Mouse (Mus musculus): Measurements from ENCODE around the gene Phf10. TPM values are rescaled to one million over a fixed set of nuclear protein-coding genes. Genes with fewer than 3 reads are reported as not detected.
"Not testable (repeated sequence)": the region's sequence is repeated elsewhere in the genome, so short reads cannot be mapped to it uniquely, and the experiment has no call there.

The Phf10 gene
- 18.5 and 23.4 TPM in 2 replicates for polyA plus RNA-seq (2012; rRNA removed)

DNA sequence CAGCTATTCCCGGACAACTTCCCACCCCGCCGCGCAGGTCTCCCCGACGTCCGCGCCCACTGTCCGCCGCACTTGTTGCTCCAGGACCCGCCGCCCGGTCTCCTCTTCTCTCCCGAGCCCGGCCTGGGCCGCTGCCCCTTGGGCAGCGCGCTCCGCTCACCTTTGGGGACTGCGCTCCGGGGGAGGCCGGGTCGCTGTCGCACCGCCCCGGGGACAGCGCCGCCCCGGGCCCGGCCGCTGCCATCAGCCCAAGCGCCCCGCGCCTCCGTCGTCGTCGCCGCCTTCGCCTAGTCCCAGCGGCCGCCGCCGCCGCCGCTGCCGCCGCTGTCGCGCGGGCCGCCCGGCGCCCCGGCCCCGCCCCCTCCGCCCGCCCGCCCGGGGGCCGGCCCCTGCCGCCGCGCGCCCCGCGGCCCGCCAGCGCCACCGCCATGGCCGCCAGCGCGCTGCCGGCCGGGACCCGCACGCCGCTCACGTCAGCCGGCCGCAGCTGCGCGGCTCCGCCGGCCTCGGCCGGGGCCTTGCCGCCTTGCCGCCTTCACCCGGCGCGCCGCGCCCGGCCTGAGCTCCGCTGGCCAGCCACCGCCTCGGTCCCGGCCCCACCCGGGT lies at the start of gene Phf10:
TSS of gene Phf10 (minus strand) at position 323 of the 606 bp plus-strand sequence.
- WGBS: 9% methylated on average over 67 of the region's 100 CpGs
- H3K4me1 ChIP-seq (ENCODE audit: control insufficient read depth, insufficient read depth, low read length); H3K36me3 ChIP-seq (ENCODE audit: control insufficient read depth, insufficient read depth, low read length); H3K27me3 ChIP-seq (replicated peaks; ENCODE audit: control insufficient read depth, insufficient read depth, low read length): not testable (repeated sequence)
- Histone ChIP-seq H3K4me3 (ENCODE audit: insufficient read depth, low read depth, low read length) (peak within 1 kb of the TSS; percentile 99), H3K27ac (ENCODE audit: insufficient read depth, low read depth, low read length) (peak within 1 kb of the TSS; percentile 75; the same call in 1 of the 2 replicates)
- DNase-seq: peak; percentile 42

- H3K4me3 ChIP-seq (ENCODE audit: insufficient read depth, low read depth, low read length); DNase-seq; H3K36me3 ChIP-seq (ENCODE audit: control insufficient read depth, insufficient read depth, low read length); H3K27me3 ChIP-seq (replicated peaks; ENCODE audit: control insufficient read depth, insufficient read depth, low read length); H3K4me1 ChIP-seq (ENCODE audit: control insufficient read depth, insufficient read depth, low read length); H3K27ac ChIP-seq (ENCODE audit: insufficient read depth, low read depth, low read length): not testable (repeated sequence)
- no CpG with 5 or more reads among the region's 60 CpGs for WGBS
These were observed 48.8 kb upstream of the Phf10 start, which contains the start of gene Gm3435 for GRCm38 (mm10) chr17:15009706-15010413. TSS of gene Gm3435 (plus strand) at chr17:15010176.

DNA sequence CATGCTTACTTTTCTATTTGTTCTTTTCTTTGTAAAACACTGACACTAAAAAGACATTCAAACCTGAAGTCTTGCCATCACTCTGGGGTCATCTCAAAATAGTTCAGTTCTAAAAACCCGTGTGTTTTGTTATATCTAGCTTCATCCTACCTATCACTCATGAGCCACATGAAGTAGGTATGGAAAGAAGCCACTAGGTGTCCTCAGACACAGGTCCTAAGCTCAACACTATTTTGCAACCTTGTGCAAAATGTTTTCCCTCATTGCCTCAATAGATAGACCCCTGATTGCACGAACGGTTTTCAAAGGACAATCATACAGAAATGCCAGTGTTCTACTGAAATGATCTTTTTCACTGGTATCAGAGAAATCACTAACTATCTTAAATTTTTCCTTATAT lies 48.0 kb upstream of the Phf10 start:
- not testable (repeated sequence) for H3K4me3 ChIP-seq (ENCODE audit: insufficient read depth, low read depth, low read length); H3K36me3 ChIP-seq (ENCODE audit: control insufficient read depth, insufficient read depth, low read length); H3K27ac ChIP-seq (ENCODE audit: insufficient read depth, low read depth, low read length); H3K4me1 ChIP-seq (ENCODE audit: control insufficient read depth, insufficient read depth, low read length); DNase-seq; H3K27me3 ChIP-seq (replicated peaks; ENCODE audit: control insufficient read depth, insufficient read depth, low read length)
- no CpG with 5 or more reads among the region's 3 CpGs for WGBS

DNA sequence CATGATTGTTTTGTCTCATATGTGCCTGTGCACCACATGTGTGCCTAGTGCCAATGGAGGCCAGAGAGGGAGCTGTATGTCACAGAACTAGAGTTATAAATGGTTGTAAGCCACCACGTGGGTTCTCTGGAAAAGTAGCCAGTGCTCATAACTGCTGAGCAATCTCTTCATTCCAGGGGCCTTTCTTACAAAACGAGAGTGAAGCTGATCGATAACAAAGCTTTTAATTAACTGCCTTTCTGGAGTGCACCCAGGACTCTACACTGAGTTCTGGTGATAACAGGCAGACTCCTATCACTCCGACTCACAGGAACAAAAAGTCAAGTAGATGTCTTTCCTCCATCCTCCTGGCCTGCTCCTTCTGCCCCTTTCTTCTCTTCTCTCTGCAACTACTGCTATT lies 39.0 kb upstream of the Phf10 start:
- H3K4me3 ChIP-seq (ENCODE audit: insufficient read depth, low read depth, low read length); H3K4me1 ChIP-seq (ENCODE audit: control insufficient read depth, insufficient read depth, low read length); H3K36me3 ChIP-seq (ENCODE audit: control insufficient read depth, insufficient read depth, low read length); H3K27ac ChIP-seq (ENCODE audit: insufficient read depth, low read depth, low read length); DNase-seq; H3K27me3 ChIP-seq (replicated peaks; ENCODE audit: control insufficient read depth, insufficient read depth, low read length): not testable (repeated sequence)
- WGBS: no CpG with 5 or more reads among the region's 4 CpGs

- H3K27me3 ChIP-seq (replicated peaks; ENCODE audit: control insufficient read depth, insufficient read depth, low read length); H3K36me3 ChIP-seq (ENCODE audit: control insufficient read depth, insufficient read depth, low read length); DNase-seq; H3K4me3 ChIP-seq (ENCODE audit: insufficient read depth, low read depth, low read length); H3K4me1 ChIP-seq (ENCODE audit: control insufficient read depth, insufficient read depth, low read length); H3K27ac ChIP-seq (ENCODE audit: insufficient read depth, low read depth, low read length): not testable (repeated sequence)
- no CpG with 5 or more reads among the region's 5 CpGs for WGBS
These were observed 33.1 kb upstream of the Phf10 start for GRCm38 (mm10) chr17:14994140-14994539.

- WGBS: no CpG with 5 or more reads among the region's 47 CpGs
- not testable (repeated sequence) for H3K27me3 ChIP-seq (replicated peaks; ENCODE audit: control insufficient read depth, insufficient read depth, low read length); H3K4me3 ChIP-seq (ENCODE audit: insufficient read depth, low read depth, low read length); H3K4me1 ChIP-seq (ENCODE audit: control insufficient read depth, insufficient read depth, low read length); DNase-seq; H3K36me3 ChIP-seq (ENCODE audit: control insufficient read depth, insufficient read depth, low read length); H3K27ac ChIP-seq (ENCODE audit: insufficient read depth, low read depth, low read length)
These were observed 32.2 kb upstream of the Phf10 start for GRCm38 (mm10) chr17:14993139-14993832.

DNA sequence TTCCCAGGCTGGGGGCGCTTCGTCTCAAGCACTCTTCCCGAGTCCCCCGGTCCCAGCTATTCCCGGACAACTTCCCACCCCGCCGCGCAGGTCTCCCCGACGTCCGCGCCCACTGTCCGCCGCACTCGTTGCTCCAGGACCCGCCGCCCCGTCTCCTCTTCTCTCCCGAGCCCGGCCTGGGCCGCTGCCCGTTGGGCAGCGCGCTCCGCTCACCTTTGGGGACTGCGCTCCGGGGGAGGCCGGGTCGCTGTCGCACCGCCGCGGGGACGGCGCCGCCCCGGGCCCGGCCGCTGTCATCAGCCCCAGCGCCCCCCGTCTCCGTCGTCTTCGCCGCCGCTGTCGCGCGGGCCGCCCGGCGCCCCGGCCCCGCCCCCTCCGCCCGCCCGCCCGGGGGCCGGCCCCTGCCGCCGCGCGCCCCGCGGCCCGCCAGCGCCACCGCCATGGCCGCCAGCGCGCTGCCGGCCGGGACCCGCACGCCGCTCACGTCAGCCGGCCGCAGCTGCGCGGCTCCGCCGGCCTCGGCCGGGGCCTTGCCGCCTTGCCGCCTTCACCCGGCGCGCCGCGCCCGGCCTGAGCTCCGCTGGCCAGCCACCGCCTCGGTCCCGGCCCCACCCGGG lies 31.6 kb upstream of the Phf10 start:
- not testable (repeated sequence) for H3K4me3 ChIP-seq (ENCODE audit: insufficient read depth, low read depth, low read length); H3K27me3 ChIP-seq (replicated peaks; ENCODE audit: control insufficient read depth, insufficient read depth, low read length); H3K27ac ChIP-seq (ENCODE audit: insufficient read depth, low read depth, low read length); H3K4me1 ChIP-seq (ENCODE audit: control insufficient read depth, insufficient read depth, low read length); H3K36me3 ChIP-seq (ENCODE audit: control insufficient read depth, insufficient read depth, low read length); DNase-seq
- WGBS: no CpG with 5 or more reads among the region's 98 CpGs

DNA sequence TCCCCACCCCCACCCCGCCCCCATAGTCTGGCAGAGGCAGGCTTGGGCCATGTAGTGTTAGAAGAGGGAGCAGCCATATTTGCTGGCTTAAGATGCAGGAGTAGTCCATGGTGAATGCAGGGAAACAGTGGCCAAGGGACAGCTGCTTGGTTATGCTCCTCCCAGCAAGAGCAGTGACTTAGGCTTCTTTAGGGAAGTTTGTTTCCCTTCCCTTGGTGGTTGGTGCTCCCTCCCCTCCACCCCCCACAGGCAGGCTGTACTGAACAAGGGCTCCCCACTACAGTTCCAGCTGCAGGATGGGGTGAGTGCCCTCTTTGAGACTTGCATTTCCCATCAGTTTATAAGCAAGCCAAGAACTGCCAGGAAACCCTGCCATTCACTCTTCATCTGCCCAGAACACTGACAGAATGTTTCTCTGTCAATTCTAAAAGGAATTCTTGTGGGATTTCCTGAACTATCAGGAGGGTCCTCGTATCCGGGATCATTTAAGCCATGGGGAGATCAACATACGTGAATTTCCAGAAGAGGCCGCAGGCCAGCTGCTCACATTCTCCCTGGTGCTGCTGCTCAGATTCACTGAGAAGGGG lies 29.1 kb upstream of the Phf10 start:
- H3K4me1 ChIP-seq (ENCODE audit: control insufficient read depth, insufficient read depth, low read length); H3K36me3 ChIP-seq (ENCODE audit: control insufficient read depth, insufficient read depth, low read length); H3K27me3 ChIP-seq (replicated peaks; ENCODE audit: control insufficient read depth, insufficient read depth, low read length); H3K4me3 ChIP-seq (ENCODE audit: insufficient read depth, low read depth, low read length); DNase-seq; H3K27ac ChIP-seq (ENCODE audit: insufficient read depth, low read depth, low read length): not testable (repeated sequence)
- 80% methylated on average over 5 of the region's 5 CpGs for WGBS

DNA sequence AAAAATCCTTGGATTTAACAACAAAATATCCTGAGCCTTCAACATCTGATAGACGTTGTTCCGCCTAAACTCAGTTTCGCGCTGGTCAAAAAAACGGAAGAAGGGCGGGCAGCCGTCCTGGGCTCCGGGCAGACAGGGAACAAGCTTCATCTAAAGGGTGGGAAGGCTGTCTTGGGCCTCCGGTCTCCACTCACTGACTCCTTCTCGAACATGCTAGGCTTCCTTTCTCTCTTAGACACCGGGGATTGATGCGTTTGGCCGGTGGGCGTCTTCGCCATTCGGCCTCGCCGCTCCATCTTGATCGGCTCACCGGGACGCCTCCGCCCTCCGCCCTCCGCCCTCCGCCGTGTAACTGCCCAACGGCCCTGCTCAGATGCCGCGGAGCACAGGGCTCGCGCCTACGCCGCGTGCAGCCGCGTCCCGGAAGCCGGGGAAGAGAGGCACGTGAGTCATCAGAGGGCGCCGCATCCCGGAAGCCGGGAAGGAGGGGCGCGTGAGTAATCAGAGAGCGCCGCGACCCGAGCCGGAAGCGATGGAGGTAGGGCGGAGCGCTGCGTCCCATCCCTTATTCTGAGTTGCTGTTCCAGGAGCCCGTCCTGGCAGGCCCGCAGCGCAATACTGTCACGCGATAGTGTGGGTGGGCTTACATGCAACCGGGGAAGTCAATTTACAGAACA lies 17.4 kb upstream of the Phf10 start, which contains the start of the genes 9030025P20Rik and Gm3417:
TSS of gene 9030025P20Rik (plus strand) at position 107 of the 677 bp plus-strand sequence.
TSS of gene Gm3417 (minus strand) at position 429 of the 677 bp plus-strand sequence.
- H3K27me3 ChIP-seq (replicated peaks; ENCODE audit: control insufficient read depth, insufficient read depth, low read length); H3K4me3 ChIP-seq (ENCODE audit: insufficient read depth, low read depth, low read length); H3K27ac ChIP-seq (ENCODE audit: insufficient read depth, low read depth, low read length); H3K4me1 ChIP-seq (ENCODE audit: control insufficient read depth, insufficient read depth, low read length); H3K36me3 ChIP-seq (ENCODE audit: control insufficient read depth, insufficient read depth, low read length); DNase-seq: not testable (repeated sequence)
- no CpG with 5 or more reads among the region's 60 CpGs for WGBS

DNA sequence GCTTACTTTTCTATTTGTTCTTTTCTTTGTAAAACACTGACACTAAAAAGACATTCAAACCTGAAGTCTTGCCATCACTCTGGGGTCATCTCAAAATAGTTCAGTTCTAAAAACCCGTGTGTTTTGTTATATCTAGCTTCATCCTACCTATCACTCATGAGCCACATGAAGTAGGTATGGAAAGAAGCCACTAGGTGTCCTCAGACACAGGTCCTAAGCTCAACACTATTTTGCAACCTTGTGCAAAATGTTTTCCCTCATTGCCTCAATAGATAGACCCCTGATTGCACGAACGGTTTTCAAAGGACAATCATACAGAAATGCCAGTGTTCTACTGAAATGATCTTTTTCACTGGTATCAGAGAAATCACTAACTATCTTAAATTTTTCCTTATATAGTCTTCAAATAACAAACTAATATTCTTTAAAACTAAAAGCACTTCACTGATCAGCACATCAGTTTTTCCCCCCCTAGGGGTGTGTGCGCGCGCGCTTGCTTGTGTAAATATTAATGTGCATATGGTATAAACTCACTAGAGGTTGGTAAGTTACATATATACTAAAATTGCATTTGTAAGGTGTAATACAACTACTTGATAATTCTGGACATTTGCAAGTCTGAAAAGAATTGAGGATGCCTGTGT lies 16.8 kb upstream of the Phf10 start:
- not testable (repeated sequence) for DNase-seq; H3K4me1 ChIP-seq (ENCODE audit: control insufficient read depth, insufficient read depth, low read length); H3K27ac ChIP-seq (ENCODE audit: insufficient read depth, low read depth, low read length); H3K27me3 ChIP-seq (replicated peaks; ENCODE audit: control insufficient read depth, insufficient read depth, low read length); H3K36me3 ChIP-seq (ENCODE audit: control insufficient read depth, insufficient read depth, low read length); H3K4me3 ChIP-seq (ENCODE audit: insufficient read depth, low read depth, low read length)
- 2% methylated on average over 4 of the region's 7 CpGs for WGBS
